Mouse (Mus musculus) gastrocnemius, adult 2 months (tissue): Measurements from ENCODE around the gene Dmrtb1. TPM values are rescaled to one million over a fixed set of nuclear protein-coding genes. Genes with fewer than 3 reads are reported as not detected.

ENCODE experiments used
- DNase-seq: peaks from one replicate; pipeline ENCODE4 v3.0.0; 2022
- H3K27ac ChIP-seq: fragments of 200-600 bp; 2 replicates; pipeline ENCODE4 v1.8.1; 2022; ENCODE audit warnings: mild to moderate bottlenecking
- H3K4me3 ChIP-seq: fragments of 200-600 bp; 2 replicates; pipeline ENCODE4 v1.8.1; 2022; ENCODE audit warnings: mild to moderate bottlenecking, moderate library complexity
- CTCF ChIP-seq: fragments of 200-600 bp; IDR thresholded peaks from 2 replicates; pipeline ENCODE4 v1.8.1; 2022; ENCODE audit warnings: antibody characterized with exemption, mild to moderate bottlenecking, moderate library complexity
- intact Hi-C: fragments of 180-260 bp; cut with DNase I; formaldehyde crosslinking; loops from one replicate; pipeline ENCODE4 v1.15.1; 2025
- microRNA-seq: library from miRNA; unstranded; fragments of <30 nt; microRNA quantifications from one replicate; pipeline ENCODE4 v1.2.0, GENCODE M21; 2021
- total RNA-seq, 2 experiments: library from RNA; stranded (reverse); gene quantifications; 2 replicates each; pipeline ENCODE4 v1.2.3; 2021

The Dmrtb1 gene
- total RNA-seq, 2 experiments from 2014 or later, result not detected

- no peak for TF ChIP-seq CTCF
- intact Hi-C loops, result no loop called here
- H3K27ac ChIP-seq, result no peak overlapping the region
- no peak overlapping the region for H3K4me3 ChIP-seq
- DNase-seq, result no peak
Measured at GRCm38 (mm10) chr4:107628921-107629411, 55.1 kb downstream of the Dmrtb1 start.

DNA sequence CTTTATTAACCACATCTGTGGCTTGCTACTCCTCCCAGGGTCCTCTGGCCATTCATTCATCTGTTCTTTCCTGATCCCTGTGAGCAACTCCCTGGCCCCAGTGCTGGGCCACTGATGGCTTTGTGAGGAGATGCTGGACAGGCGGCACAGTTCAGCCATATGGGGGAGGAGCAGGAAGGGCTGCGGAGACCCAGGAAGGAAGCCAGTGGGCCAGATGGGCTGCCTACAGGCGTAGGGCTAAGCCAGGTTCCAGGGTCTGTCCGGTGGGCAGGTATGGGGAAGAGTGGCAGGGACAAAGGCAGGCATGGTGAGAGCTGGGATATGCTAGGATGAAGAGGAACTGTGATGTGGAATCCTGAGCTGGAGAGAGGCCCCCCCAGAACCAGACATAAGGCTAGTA lies 55.8 kb downstream of the Dmrtb1 start:
- Histone ChIP-seq H3K4me3 (no peak overlapping the region), H3K27ac (no peak overlapping the region)
- intact Hi-C loops, result no loop called here
- TF ChIP-seq CTCF, result no peak
- DNase-seq, result no peak

Small RNAs within 50 kb of the gene (microRNA-seq; reads per million reads assigned to microRNA genes)
- gene Gm25123, result not detected

Other genes starting within 250 kb of the Dmrtb1 start
- under 1 TPM; 0.15 to 0.20 TPM for gene Glis1, start 249.6 kb downstream of the Dmrtb1 start, total RNA-seq
- under 1 TPM; 0.31 to 0.33 TPM for gene Lrp8, start 118.0 kb upstream of the Dmrtb1 start, total RNA-seq
- gene Magoh, start 195.5 kb upstream of the Dmrtb1 start, total RNA-seq, result 10 to 100 TPM; 25.6 to 30.0 TPM
- 10 to 100 TPM; 41.9 to 50.1 TPM for gene 0610037L13Rik, start 205.6 kb upstream of the Dmrtb1 start, total RNA-seq
- 100 to 1,000 TPM in 1 of 2 experiments, 10 to 100 TPM in 1; 61.5 to 103 TPM for gene Cpt2, start 239.4 kb upstream of the Dmrtb1 start, total RNA-seq